Mouse (Mus musculus): ENCODE measurements around the gene Ets1.

Gene Ets1

GRCm38 (mm10) chr9:32782391-32783092, 146.5 kb downstream of the Ets1 start:
- DNase-seq (ENCODE audit: low read depth, low spot score) = no peak
- no peaks in the 10 kb centered on the region for H3K36me3 ChIP-seq (ENCODE audit: control insufficient read depth, insufficient read depth, low read length, poor library complexity, severe bottlenecking)
- no peaks in the 10 kb centered on the region for H3K27me3 ChIP-seq (ENCODE audit: control insufficient read depth, insufficient read depth, low read length, poor library complexity, severe bottlenecking)

- no peak for DNase-seq (ENCODE audit: low read depth, low spot score)
- no peaks in the 10 kb centered on the region for H3K36me3 ChIP-seq (ENCODE audit: control insufficient read depth, insufficient read depth, low read length, poor library complexity, severe bottlenecking)
- no peaks in the 10 kb centered on the region for H3K27me3 ChIP-seq (ENCODE audit: control insufficient read depth, insufficient read depth, low read length, poor library complexity, severe bottlenecking)
These were observed 151.1 kb downstream of the Ets1 start for GRCm38 (mm10) chr9:32787091-32787490.

GRCm38 (mm10) chr9:32787615-32788014, 151.6 kb downstream of the Ets1 start:
- no peak for DNase-seq (ENCODE audit: low read depth, low spot score)
- Histone ChIP-seq H3K27me3 (ENCODE audit: control insufficient read depth, insufficient read depth, low read length, poor library complexity, severe bottlenecking) (no peaks in the 10 kb centered on the region), H3K36me3 (ENCODE audit: control insufficient read depth, insufficient read depth, low read length, poor library complexity, severe bottlenecking) (no peaks in the 10 kb centered on the region)

- H3K27me3 ChIP-seq (ENCODE audit: control insufficient read depth, insufficient read depth, low read length, poor library complexity, severe bottlenecking) = no peaks in the 10 kb centered on the region
- no peaks in the 10 kb centered on the region for H3K36me3 ChIP-seq (ENCODE audit: control insufficient read depth, insufficient read depth, low read length, poor library complexity, severe bottlenecking)
- no peak for DNase-seq (ENCODE audit: low read depth, low spot score)
These were observed 153.3 kb downstream of the Ets1 start for GRCm38 (mm10) chr9:32789306-32789705.

- DNase-seq (ENCODE audit: low read depth, low spot score) = no peak
- H3K27me3 ChIP-seq (ENCODE audit: control insufficient read depth, insufficient read depth, low read length, poor library complexity, severe bottlenecking) = no peaks in the 10 kb centered on the region
These were observed 155.7 kb downstream of the Ets1 start for GRCm38 (mm10) chr9:32791699-32792098.

GRCm38 (mm10) chr9:32798171-32798570, 162.2 kb downstream of the Ets1 start:
- H3K27me3 ChIP-seq (ENCODE audit: control insufficient read depth, insufficient read depth, low read length, poor library complexity, severe bottlenecking) = peaks cover 2% of the 10 kb centered on the region; the same call in 1 of the 2 replicates
- no peaks in the 10 kb centered on the region for H3K36me3 ChIP-seq (ENCODE audit: control insufficient read depth, insufficient read depth, low read length, poor library complexity, severe bottlenecking)
- DNase-seq (ENCODE audit: low read depth, low spot score) = no peak

More at GRCm38 (mm10) chr9:32791699-32792098, 155.7 kb downstream of the Ets1 start:
- no peaks in the 10 kb centered on the region for H3K36me3 ChIP-seq (ENCODE audit: control insufficient read depth, insufficient read depth, low read length, poor library complexity, severe bottlenecking)

GRCm38 (mm10) chr9:32806106-32806505, 170.1 kb downstream of the Ets1 start:
- Histone ChIP-seq H3K27me3 (ENCODE audit: control insufficient read depth, insufficient read depth, low read length, poor library complexity, severe bottlenecking) (peaks cover 2% of the 10 kb centered on the region; the same call in 1 of the 2 replicates), H3K36me3 (ENCODE audit: control insufficient read depth, insufficient read depth, low read length, poor library complexity, severe bottlenecking) (no peaks in the 10 kb centered on the region)
- DNase-seq (ENCODE audit: low read depth, low spot score) = no peak

All from splenic B cell, adult 2 months (primary cell).